Mouse (Mus musculus) embryonic facial prominence, embryonic 14.5 days (tissue): ENCODE results near the gene Crebbp. TPM values are rescaled to one million over a fixed set of nuclear protein-coding genes. Genes with fewer than 3 reads are reported as not detected.

Experiments used
- ATAC-seq: fragments of 200-750 bp; cut with Nextera tagmentation; 2 replicates; pipeline ENCODE4 v1.8.0; 2017; ENCODE audit warnings: low read depth, moderate number of reproducible peaks, moderate TSS enrichment
- DNase-seq: peaks from one replicate; pipeline ENCODE4 v3.0.0-alpha.2; 2015; ENCODE audit warnings: low spot score
- H3K27ac ChIP-seq: fragments of 300-500 bp; sonication (generic); replicated peaks from 2 replicates; pipeline ENCODE4 v1.5.1; 2014; ENCODE audit warnings: low read depth, mild to moderate bottlenecking, low read length, moderate library complexity
- H3K27me3 ChIP-seq: fragments of 300-500 bp; sonication (generic); replicated peaks from 2 replicates; pipeline ENCODE4 v1.6.1; 2014; ENCODE audit warnings: low read length; ENCODE audit not compliant: control insufficient read depth, insufficient read depth
- H3K36me3 ChIP-seq: fragments of 300-500 bp; sonication (generic); 2 replicates; pipeline ENCODE4 v1.6.1; 2014; ENCODE audit warnings: low read length, mixed read lengths; ENCODE audit not compliant: control insufficient read depth, insufficient read depth
- H3K4me1 ChIP-seq: fragments of 300-500 bp; sonication (generic); 2 replicates; pipeline ENCODE4 v1.6.1; 2014; ENCODE audit warnings: antibody characterized with exemption, low read length; ENCODE audit not compliant: control insufficient read depth, insufficient read depth
- H3K4me2 ChIP-seq: fragments of 300-500 bp; sonication (generic); 2 replicates; pipeline ENCODE4 v1.6.1; 2014; ENCODE audit warnings: low read depth, mild to moderate bottlenecking, low read length, moderate library complexity, mixed read lengths
- H3K4me3 ChIP-seq: fragments of 300-500 bp; sonication (generic); 2 replicates; pipeline ENCODE4 v1.5.1; 2014; ENCODE audit warnings: low read depth, mild to moderate bottlenecking, low read length
- H3K9ac ChIP-seq: fragments of 300-500 bp; sonication (generic); 2 replicates; pipeline ENCODE4 v1.6.1; 2014; ENCODE audit warnings: low read depth, mild to moderate bottlenecking, low read length, moderate library complexity, mixed read lengths
- H3K9me3 ChIP-seq: fragments of 300-500 bp; sonication (generic); 2 replicates; pipeline ENCODE4 v1.6.1; 2016; ENCODE audit warnings: low read length; ENCODE audit not compliant: control insufficient read depth
- WGBS: fragments of 180-500 bp; shearing (Covaris S2); extraction: QIAGEN DNeasy Blood & Tissue Kit; methylation state at CpG from one replicate; pipeline ENCODE4 v1.1.7; 2014; 5-methylcytosine and 5-hydroxymethylcytosine counted together
- polyA plus RNA-seq: library from polyadenylated mRNA; unstranded; fragments of >200 nt; fragmentation: Nextera tagmentation; extraction: Ambion mirVana; gene quantifications from 2 replicates; pipeline ENCODE4 v1.2.1, GENCODE M21; 2014

Gene Crebbp
- polyA plus RNA-seq, 1 experiment from 2014 or later, result 41.6 TPM

GRCm38 (mm10) chr16:4190166-4190565, 23.6 kb downstream of the Crebbp start:
- ATAC-seq, result no peak

GRCm38 (mm10) chr16:4175134-4175533, 38.7 kb downstream of the Crebbp start:
- Histone ChIP-seq H3K27ac (no peak overlapping the region), H3K36me3 (peaks cover 44% of the 10 kb centered on the region), H3K4me2 (no peak overlapping the region), H3K4me3 (no peak overlapping the region), H3K9ac (no peak overlapping the region), H3K27me3 (no peaks in the 10 kb centered on the region), H3K4me1 (no peaks in the 10 kb centered on the region), H3K9me3 (peaks cover 9% of the 10 kb centered on the region; the same call in 1 of the 2 replicates)
- no peak for DNase-seq
- ATAC-seq, result no peak
- 99% methylated on average over 3 of the region's 3 CpGs for WGBS

More at GRCm38 (mm10) chr16:4190166-4190565, 23.6 kb downstream of the Crebbp start:
- Histone ChIP-seq H3K9ac (no peak overlapping the region), H3K9me3 (no peaks in the 10 kb centered on the region), H3K27me3 (no peaks in the 10 kb centered on the region), H3K36me3 (no peaks in the 10 kb centered on the region), H3K4me1 (no peaks in the 10 kb centered on the region), H3K4me3 (no peak overlapping the region), H3K4me2 (no peak overlapping the region), H3K27ac (no peak overlapping the region)
- 65% methylated on average over 1 of the region's 1 CpGs for WGBS
- DNase-seq, result no peak

- Histone ChIP-seq H3K4me1 (no peaks in the 10 kb centered on the region), H3K4me3 (no peak overlapping the region), H3K27ac (no peak overlapping the region), H3K4me2 (no peak overlapping the region), H3K36me3 (peaks cover 24% of the 10 kb centered on the region), H3K9me3 (no peaks in the 10 kb centered on the region), H3K9ac (no peak overlapping the region), H3K27me3 (no peaks in the 10 kb centered on the region)
- ATAC-seq, result no peak
- no peak for DNase-seq
- 82% methylated on average over 3 of the region's 3 CpGs for WGBS
Observed at GRCm38 (mm10) chr16:4169530-4169929, 44.3 kb downstream of the Crebbp start.

- Histone ChIP-seq H3K27ac (no peak overlapping the region), H3K4me3 (no peak overlapping the region), H3K9ac (no peak overlapping the region), H3K9me3 (no peaks in the 10 kb centered on the region), H3K4me2 (no peak overlapping the region), H3K4me1 (no peaks in the 10 kb centered on the region), H3K36me3 (peaks cover 23% of the 10 kb centered on the region), H3K27me3 (no peaks in the 10 kb centered on the region)
- 100% methylated on average over 1 of the region's 1 CpGs for WGBS
- DNase-seq (no peak), ATAC-seq (no peak)
Observed at GRCm38 (mm10) chr16:4168476-4168875, 45.3 kb downstream of the Crebbp start.

GRCm38 (mm10) chr16:4160898-4161247, 52.9 kb downstream of the Crebbp start:
- ATAC-seq (no peak), DNase-seq (no peak)
- H3K36me3 ChIP-seq, result peaks cover 5% of the 10 kb centered on the region; the same call in 1 of the 2 replicates
- H3K4me2 ChIP-seq, result no peak overlapping the region
- H3K9me3 ChIP-seq, result no peaks in the 10 kb centered on the region
- H3K4me3 ChIP-seq, result no peak overlapping the region
- H3K27me3 ChIP-seq, result no peaks in the 10 kb centered on the region
- no peak overlapping the region for H3K9ac ChIP-seq
- peaks cover 6% of the 10 kb centered on the region; the same call in 1 of the 2 replicates for H3K4me1 ChIP-seq
- 0 out of 2 replicates have a peak overlapping the region, but pooled peaks have one; percentile 39 for H3K27ac ChIP-seq

- H3K4me1 ChIP-seq, result peaks cover 6% of the 10 kb centered on the region; the same call in 1 of the 2 replicates
- peaks cover 5% of the 10 kb centered on the region; the same call in 1 of the 2 replicates for H3K36me3 ChIP-seq
- ATAC-seq (peak; percentile 60), DNase-seq (peak; percentile 87)
- no peak overlapping the region for H3K4me2 ChIP-seq
- no peaks in the 10 kb centered on the region for H3K27me3 ChIP-seq
- H3K27ac ChIP-seq, result peak overlapping the region; percentile 39; the same call in 1 of the 2 replicates
- WGBS, result 69% methylated on average over 4 of the region's 4 CpGs
- no peaks in the 10 kb centered on the region for H3K9me3 ChIP-seq
- no peak overlapping the region for H3K9ac ChIP-seq
- no peak overlapping the region for H3K4me3 ChIP-seq
Observed at GRCm38 (mm10) chr16:4160246-4160897, 53.4 kb downstream of the Crebbp start.

GRCm38 (mm10) chr16:4153121-4153520, 60.7 kb downstream of the Crebbp start:
- ATAC-seq (no peak), DNase-seq (no peak)
- Histone ChIP-seq H3K27me3 (no peaks in the 10 kb centered on the region), H3K36me3 (peaks cover 44% of the 10 kb centered on the region), H3K4me3 (no peak overlapping the region), H3K4me2 (no peak overlapping the region), H3K9me3 (no peaks in the 10 kb centered on the region), H3K27ac (no peak overlapping the region), H3K4me1 (no peaks in the 10 kb centered on the region), H3K9ac (no peak overlapping the region)
- WGBS, result 92% methylated on average over 1 of the region's 1 CpGs

GRCm38 (mm10) chr16:4138541-4138940, 75.3 kb downstream of the Crebbp start:
- ATAC-seq (no peak), DNase-seq (no peak)
- Histone ChIP-seq H3K4me3 (no peak overlapping the region), H3K27me3 (no peaks in the 10 kb centered on the region), H3K4me1 (no peaks in the 10 kb centered on the region), H3K36me3 (peaks cover 33% of the 10 kb centered on the region), H3K4me2 (no peak overlapping the region), H3K9ac (no peak overlapping the region), H3K27ac (no peak overlapping the region), H3K9me3 (no peaks in the 10 kb centered on the region)
- 76% methylated on average over 6 of the region's 6 CpGs for WGBS

- peaks cover 42% of the 10 kb centered on the region for H3K36me3 ChIP-seq
- ATAC-seq (no peak), DNase-seq (no peak)
- H3K27ac ChIP-seq, result no peak overlapping the region
- H3K27me3 ChIP-seq, result no peaks in the 10 kb centered on the region
- WGBS, result 100% methylated on average over 1 of the region's 1 CpGs
- no peak overlapping the region for H3K4me3 ChIP-seq
- no peak overlapping the region for H3K4me2 ChIP-seq
- H3K9ac ChIP-seq, result no peak overlapping the region
- H3K4me1 ChIP-seq, result no peaks in the 10 kb centered on the region
- H3K9me3 ChIP-seq, result no peaks in the 10 kb centered on the region
Observed at GRCm38 (mm10) chr16:4133754-4134153, 80.0 kb downstream of the Crebbp start.
